Mouse (Mus musculus) megakaryocyte-erythroid progenitor cell, adult 5-6 weeks (primary cell): ENCODE data around the gene Ubald2. TPM values are rescaled to one million over a fixed set of nuclear protein-coding genes. Genes with fewer than 3 reads are reported as not detected.

Experiments used
- ATAC-seq: replicated peaks from 2 replicates; pipeline ENCODE4 v1.8.0; 2016; ENCODE audit warnings: mild to moderate bottlenecking, inconsistent platforms; ENCODE audit not compliant: severe bottlenecking, poor library complexity, low FRiP score, low TSS enrichment
- total RNA-seq, 2 experiments: library from RNA; stranded (forward) in 1 of 2; stranded (reverse) in 1 of 2; fragments of 200-1000, 215-1000 nt in 1 of 2; fragments of >200 nt in 1 of 2; fragmentation: Nextera tagmentation in 1 of 2; gene quantifications; 2 replicates each; pipeline ENCODE4 v1.2.3; 2014 to 2017

Ubald2 gene
- total RNA-seq, 2 experiments from 2014 or later, result 65.8 to 68.8 TPM

DNA sequence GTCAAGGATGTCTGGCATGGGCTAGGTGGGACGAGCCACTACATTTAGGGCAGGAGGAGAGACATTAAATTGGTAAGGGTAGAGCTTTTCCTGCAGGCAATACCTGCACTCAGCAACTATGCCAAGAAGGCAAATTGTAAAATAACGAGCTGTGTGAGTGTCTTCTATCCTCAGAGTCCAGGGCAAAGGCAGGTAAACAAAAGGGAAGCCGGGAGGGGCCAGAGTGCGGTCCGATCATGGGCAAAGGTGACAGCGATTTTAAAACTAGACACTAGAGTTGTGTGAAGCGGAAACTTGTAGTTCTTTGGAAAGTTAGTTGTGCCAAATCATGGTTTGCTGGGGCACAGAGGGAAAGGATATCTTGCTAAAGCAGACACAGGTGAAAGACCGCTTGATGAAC is 50.4 kb downstream of the Ubald2 start:
- ATAC-seq, result no peak

DNA sequence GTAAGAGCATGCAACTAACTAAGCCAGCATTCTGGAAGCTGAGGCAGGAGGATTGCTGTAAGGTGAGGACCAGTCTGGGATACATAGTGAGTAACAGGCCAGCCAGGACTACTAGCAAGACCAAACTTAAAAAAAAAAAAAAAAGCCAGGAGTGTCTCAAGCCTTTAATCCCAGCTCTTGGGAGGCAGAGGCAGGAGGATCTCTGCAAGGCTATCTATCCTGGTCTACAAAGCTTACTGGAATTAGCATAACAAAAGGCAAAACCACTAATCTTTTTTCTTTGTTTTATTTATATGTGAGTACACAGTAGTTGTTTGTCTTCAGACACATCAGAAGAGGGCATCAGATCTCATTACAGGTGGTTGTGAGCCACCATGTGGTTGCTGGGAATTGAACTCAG is 54.3 kb downstream of the Ubald2 start:
- ATAC-seq, result no peak

Other genes starting within 250 kb of the Ubald2 start
- gene Ten1, start 235.2 kb upstream of the Ubald2 start, total RNA-seq (2014; fragmentation: Nextera tagmentation), result 82.7 and 85.5 TPM in 2 replicates
- 28.1 and 28.8 TPM in 2 replicates for gene Ten1, start 235.2 kb upstream of the Ubald2 start, total RNA-seq (2017)
- gene Acox1, start 235.0 kb upstream of the Ubald2 start, total RNA-seq (2014; fragmentation: Nextera tagmentation), result 18.2 and 21.3 TPM in 2 replicates
- gene Acox1, start 235.0 kb upstream of the Ubald2 start, total RNA-seq (2017), result 19.9 and 27.1 TPM in 2 replicates
- 0.32 TPM in 1 of 2 replicates, not detected in the other for gene Evpl, start 196.0 kb upstream of the Ubald2 start, total RNA-seq (2014; fragmentation: Nextera tagmentation)
- 0.69 and 0.80 TPM in 2 replicates for gene Evpl, start 196.0 kb upstream of the Ubald2 start, total RNA-seq (2017)
- gene Srp68, start 159.9 kb upstream of the Ubald2 start, total RNA-seq (2014; fragmentation: Nextera tagmentation), result 68.2 and 80.6 TPM in 2 replicates
- gene Srp68, start 159.9 kb upstream of the Ubald2 start, total RNA-seq (2017), result 43.9 and 64.9 TPM in 2 replicates
- gene Galr2, start 153.2 kb upstream of the Ubald2 start, total RNA-seq (2014; fragmentation: Nextera tagmentation), result not detected in 2 replicates
- gene Galr2, start 153.2 kb upstream of the Ubald2 start, total RNA-seq (2017), result not detected in 2 replicates
- gene Exoc7, start 126.9 kb upstream of the Ubald2 start, total RNA-seq (2014; fragmentation: Nextera tagmentation), result 52.5 and 57.0 TPM in 2 replicates
- 17.3 and 25.5 TPM in 2 replicates for gene Exoc7, start 126.9 kb upstream of the Ubald2 start, total RNA-seq (2017)
- gene Foxj1, start 98.7 kb upstream of the Ubald2 start, total RNA-seq (2014; fragmentation: Nextera tagmentation), result 0.26 TPM in 1 of 2 replicates, not detected in the other
- gene Foxj1, start 98.7 kb upstream of the Ubald2 start, total RNA-seq (2017), result not detected in 2 replicates
- gene Rnf157, start 21.1 kb upstream of the Ubald2 start, total RNA-seq (2014; fragmentation: Nextera tagmentation), result 8.1 and 12.1 TPM in 2 replicates
- gene Rnf157, start 21.1 kb upstream of the Ubald2 start, total RNA-seq (2017), result 2.7 and 11.3 TPM in 2 replicates
- gene Qrich2, start 32.1 kb downstream of the Ubald2 start, total RNA-seq (2014; fragmentation: Nextera tagmentation), result not detected in 2 replicates
- not detected in 2 replicates for gene Qrich2, start 32.1 kb downstream of the Ubald2 start, total RNA-seq (2017)
- 89.6 and 95.3 TPM in 2 replicates for gene Prpsap1, start 60.1 kb downstream of the Ubald2 start, total RNA-seq (2014; fragmentation: Nextera tagmentation)
- 36.8 and 60.7 TPM in 2 replicates for gene Prpsap1, start 60.1 kb downstream of the Ubald2 start, total RNA-seq (2017)
- 188 and 259 TPM in 2 replicates for gene Sphk1, start 96.8 kb downstream of the Ubald2 start, total RNA-seq (2014; fragmentation: Nextera tagmentation)
- gene Sphk1, start 96.8 kb downstream of the Ubald2 start, total RNA-seq (2017), result 119 and 168 TPM in 2 replicates
- gene Ube2o, start 147.4 kb downstream of the Ubald2 start, total RNA-seq (2014; fragmentation: Nextera tagmentation), result 9.2 and 28.8 TPM in 2 replicates
- gene Ube2o, start 147.4 kb downstream of the Ubald2 start, total RNA-seq (2017), result 4.6 and 22.6 TPM in 2 replicates
- not detected in 2 replicates for gene Aanat, start 152.3 kb downstream of the Ubald2 start, total RNA-seq (2014; fragmentation: Nextera tagmentation)
- gene Aanat, start 152.3 kb downstream of the Ubald2 start, total RNA-seq (2017), result not detected in 2 replicates
- 4.1 and 6.1 TPM in 2 replicates for gene Rhbdf2, start 192.9 kb downstream of the Ubald2 start, total RNA-seq (2014; fragmentation: Nextera tagmentation)
- gene Rhbdf2, start 192.9 kb downstream of the Ubald2 start, total RNA-seq (2017), result 1.3 and 3.3 TPM in 2 replicates
- 2.1 TPM in 1 of 2 replicates, not detected in the other for gene Prcd, start 219.4 kb downstream of the Ubald2 start, total RNA-seq (2014; fragmentation: Nextera tagmentation)
- gene Prcd, start 219.4 kb downstream of the Ubald2 start, total RNA-seq (2017), result not detected in 2 replicates
- gene Cygb, start 220.2 kb downstream of the Ubald2 start, total RNA-seq (2014; fragmentation: Nextera tagmentation), result not detected in 2 replicates
- not detected in 2 replicates for gene Cygb, start 220.2 kb downstream of the Ubald2 start, total RNA-seq (2017)